Mouse (Mus musculus): ENCODE data around the gene Mras.

The Mras gene

DNA sequence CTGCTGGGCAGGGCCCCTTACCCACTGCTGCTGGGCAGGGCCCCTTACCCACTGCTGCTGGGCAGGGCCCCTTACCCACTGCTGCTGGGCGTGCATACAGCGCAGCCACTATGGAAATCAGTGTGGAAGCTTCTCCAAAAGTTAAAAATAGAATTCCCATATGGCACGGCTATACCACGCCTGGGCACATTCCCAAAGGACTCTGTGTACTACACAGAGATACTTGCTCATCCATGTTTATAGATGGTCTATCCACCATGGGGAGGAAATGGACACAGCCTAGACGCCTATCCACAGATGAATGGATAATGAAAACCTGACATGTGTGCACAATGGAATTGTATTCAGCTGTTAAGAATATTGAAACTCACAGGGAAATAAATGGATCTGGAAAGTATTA, 3.8 kb upstream of the Mras start:
- DNase-seq (ENCODE audit: low read depth, low spot score), result no peak

- no peak for DNase-seq (ENCODE audit: low read depth, low spot score)
Measured at GRCm38 (mm10) chr9:99439064-99439463, 1.9 kb upstream of the Mras start.

DNA sequence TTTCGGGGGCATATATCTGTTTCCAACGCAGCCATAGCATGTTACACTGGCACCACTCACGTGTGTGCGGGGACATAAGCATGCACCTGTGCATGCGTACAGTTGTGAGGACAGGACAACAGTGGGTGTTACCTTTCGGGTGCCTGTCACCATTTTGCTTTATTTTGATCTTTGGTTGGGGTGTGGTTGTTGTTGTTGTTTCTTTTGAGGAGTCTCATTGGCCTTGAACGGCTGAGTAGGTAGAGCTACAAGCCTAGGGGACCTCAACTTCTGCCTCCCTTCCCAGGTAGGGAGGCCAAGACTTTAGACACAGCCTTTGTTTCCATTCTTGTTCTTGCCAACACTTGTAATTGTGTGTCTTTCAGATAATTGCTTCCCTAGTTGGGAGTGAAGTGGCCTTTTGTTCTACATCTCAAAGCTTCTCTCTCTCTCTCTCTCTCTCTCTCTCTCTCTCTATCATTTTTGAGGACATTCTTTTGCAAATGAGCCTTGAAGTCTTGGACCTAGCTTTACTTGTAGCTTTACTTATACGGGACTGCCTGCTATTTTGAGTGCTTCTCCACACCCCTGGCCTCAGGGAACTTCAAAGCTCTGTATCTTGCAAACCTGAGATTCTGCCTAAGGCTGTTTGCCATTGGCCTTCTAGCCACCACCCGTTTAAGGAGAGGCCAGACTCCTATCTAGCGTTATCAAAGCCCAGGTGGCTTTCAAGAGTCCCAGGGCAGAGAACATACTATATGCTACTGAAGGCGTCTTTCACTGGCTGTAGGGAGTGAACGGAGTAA, 792 bp upstream of the Mras start:
- no peak for DNase-seq (ENCODE audit: low read depth, low spot score)

GRCm38 (mm10) chr9:99436182-99437030, 775 bp downstream of the Mras start:
- DNase-seq (ENCODE audit: low read depth, low spot score), result no peak

DNA sequence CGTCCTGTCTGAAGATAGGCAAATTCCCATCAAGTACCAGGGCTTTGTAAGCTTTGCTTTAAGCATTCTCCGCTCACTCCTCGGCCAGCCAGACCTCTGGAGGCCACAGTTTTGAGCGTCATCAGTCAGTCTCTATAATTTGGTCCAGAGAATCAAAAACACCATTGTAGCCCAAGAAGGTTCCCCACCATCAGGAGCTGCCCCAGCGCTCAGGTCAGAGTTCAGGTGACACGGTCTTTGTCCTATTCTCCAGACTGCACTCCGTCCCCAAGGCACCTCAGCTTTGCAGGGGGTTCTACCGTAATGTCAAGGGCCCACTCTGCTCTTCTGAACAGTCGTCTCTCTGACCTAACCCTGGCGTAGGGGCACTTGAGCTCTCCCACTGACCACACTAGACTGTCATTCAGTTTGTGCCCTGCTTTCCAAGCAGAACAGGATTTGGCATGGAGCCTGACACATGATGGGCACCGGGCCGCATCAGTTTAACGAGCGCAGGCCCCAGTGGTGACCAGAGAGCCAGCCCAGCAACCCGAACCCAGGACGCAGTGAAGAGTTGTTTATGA, 1.5 kb downstream of the Mras start:
- DNase-seq (ENCODE audit: low read depth, low spot score), result no peak

- no peak for DNase-seq (ENCODE audit: low read depth, low spot score)
Measured at GRCm38 (mm10) chr9:99434892-99435618, 2.1 kb downstream of the Mras start.

GRCm38 (mm10) chr9:99432478-99432877, 4.7 kb downstream of the Mras start:
- DNase-seq (ENCODE audit: low read depth, low spot score), result no peak

DNA sequence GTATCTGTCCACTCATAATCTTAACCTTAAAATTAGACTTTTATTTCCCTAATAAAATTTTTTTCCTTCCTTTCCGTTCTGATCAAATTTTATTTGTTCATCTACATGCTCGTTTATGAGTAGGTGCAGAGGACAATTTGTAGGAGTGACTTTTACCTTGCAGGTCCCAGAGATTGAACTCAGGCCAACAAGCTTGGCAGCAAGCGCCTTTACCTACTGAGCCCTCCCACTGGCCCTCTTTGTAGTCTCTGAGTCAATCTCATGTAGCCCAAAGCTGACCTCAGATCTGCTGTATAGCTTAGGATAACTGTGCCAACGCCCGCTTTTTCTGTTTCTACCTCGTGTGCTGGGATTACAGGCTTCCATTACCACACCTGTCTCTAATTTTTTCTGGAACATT, 5.2 kb downstream of the Mras start:
- DNase-seq (ENCODE audit: low read depth, low spot score), result no peak

DNA sequence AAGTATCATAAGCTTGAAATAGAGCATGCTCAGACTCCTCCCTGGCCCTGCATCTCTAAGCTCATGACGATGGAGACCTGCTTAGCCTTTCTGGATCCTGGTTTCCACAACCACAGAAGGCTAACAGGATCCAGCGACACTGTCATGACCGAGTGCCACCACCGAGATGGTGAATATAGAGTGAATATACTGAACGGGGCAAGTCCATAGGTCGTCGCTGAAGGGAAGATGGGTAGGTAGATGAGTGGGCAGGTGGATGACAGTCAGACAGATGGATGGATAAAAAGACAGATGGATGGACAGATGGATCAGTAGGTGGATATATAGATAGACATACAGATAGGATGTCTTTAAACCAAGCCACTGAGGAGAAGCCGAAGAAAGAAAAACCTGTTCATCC, 5.8 kb downstream of the Mras start:
- no peak for DNase-seq (ENCODE audit: low read depth, low spot score)

DNA sequence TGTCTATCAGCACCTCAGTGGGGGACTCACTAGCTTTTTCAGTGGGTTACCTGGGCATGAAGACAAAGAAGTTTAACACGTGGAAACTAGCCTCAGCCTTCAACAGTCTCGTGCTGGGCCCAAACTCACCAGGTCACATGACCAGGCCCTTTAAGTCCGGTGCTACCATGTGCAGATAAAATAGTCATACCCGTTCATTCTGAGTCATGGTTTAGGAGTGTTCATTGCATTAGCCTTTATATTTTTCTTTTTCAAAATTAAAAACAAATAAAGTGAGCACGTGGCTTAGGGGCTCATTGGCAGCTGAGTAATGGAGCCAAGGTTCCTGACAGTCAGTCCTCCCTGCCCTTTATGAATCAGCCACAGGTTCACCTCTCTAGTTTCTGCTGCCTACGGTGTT, 6.4 kb downstream of the Mras start:
- DNase-seq (ENCODE audit: low read depth, low spot score), result no peak

GRCm38 (mm10) chr9:99429845-99430244, 7.3 kb downstream of the Mras start:
- DNase-seq (ENCODE audit: low read depth, low spot score), result no peak

DNA sequence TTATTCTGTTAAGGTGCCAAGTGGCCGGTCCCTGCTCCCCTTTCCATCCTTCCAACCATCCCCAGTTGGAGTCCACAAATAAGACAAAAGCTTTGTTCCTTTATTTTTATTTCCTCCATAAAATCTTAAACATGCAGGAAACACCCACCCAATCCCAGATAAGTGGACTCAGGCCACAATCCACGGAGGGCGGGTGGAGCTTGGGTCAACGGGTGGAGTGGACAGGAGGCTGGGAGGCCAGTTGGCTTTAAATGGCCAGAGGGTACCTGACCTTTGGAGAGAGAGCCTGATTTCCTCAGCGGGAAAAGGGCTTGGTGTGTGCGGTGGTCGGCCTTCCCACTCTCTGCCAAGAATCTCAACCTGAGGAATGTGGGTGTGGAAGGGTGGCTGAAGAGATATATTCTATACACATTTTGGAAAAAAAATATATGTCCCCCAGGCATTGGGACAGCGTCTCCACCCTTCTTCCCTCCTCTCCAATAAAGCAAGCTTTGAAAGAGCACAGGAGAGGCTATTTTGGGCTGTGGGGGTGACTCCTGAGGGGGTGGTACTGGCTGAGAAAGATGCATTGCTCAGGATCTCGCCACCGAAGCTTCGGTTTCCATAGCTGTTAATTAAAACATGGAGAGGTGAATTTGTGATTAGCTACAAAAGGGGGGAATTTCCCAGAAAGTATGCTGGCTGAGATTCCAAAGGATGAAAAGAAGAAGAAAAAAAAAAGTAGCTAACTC, 8.4 kb downstream of the Mras start:
- DNase-seq (ENCODE audit: low read depth, low spot score), result no peak

DNA sequence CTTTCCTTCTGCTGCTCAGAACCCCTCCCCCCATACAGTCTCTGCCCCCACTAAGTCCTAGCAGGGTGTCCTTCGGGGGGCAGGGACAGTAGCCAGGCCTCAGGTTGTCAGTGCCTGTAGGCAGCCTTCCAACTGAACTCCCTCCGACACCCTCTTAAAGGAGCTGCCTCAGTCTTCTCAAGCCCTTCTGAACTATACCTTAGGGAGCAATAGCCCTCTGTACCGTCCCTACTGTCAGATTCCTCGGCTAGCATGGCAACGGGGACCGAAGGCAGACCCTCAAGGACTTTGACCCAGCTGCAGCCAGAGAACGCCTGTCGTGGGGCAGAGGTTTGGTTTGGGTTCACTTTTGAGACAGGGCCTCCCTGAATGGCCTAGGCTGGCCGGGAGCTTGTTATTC, 11.9 kb downstream of the Mras start:
- no peak for DNase-seq (ENCODE audit: low read depth, low spot score)

DNA sequence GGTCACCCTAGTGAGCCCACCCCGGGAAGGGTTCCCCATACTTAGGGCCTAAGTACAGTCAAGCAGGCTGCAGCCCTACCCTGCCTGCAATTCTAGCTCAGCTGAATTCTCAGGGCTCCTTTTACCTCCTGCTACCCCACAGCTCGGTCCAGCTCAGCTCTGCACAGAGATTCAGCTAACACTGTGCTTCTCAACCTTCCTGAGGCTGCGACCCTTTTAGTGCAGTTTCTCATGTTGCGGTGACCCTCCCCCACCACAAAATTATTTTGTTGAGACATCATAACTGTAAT, 12.7 kb downstream of the Mras start:
- no peak for DNase-seq (ENCODE audit: low read depth, low spot score)

DNA sequence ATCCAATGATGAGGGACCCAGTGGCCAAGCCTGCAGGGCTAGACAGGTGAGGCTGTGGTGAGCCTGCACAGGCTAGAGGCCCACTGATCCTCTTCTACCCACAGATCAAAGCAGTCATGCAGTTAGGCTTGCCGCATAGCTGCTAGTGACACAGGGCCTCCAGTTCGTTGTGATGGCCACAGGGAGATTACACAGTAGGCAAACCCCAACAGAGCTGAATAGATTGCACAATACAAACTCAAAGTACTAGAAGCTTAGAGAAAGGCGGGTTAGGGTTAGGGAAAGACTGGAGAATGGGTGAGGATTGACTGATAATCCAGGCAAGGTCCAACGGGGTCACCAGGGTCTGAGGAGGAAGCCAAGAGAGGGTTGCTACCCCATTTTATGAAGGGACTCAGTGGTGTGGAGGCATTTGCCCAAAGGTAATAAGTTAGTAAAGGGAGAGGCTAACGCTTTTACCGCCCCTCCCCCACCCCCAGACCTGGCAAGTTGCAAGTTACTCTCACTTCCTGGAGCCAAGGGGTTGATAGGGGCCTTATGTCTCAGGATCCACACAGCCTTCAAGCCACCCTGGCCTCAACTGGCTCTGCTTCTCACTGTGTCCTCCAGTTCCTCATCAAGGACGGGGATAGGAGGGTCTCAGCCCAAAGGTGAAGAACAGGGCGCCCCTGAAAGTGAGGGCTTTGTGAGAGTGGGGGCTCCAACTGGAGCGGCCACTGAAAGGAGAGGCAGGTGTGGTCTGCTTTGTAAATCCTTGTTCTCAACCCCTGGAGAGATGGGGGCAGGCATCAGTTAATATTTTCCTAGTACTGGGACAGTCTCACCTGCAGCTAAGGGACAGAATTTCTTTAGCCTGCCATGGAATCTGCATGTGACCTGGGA, 13.2 kb downstream of the Mras start:
- no peak for DNase-seq (ENCODE audit: low read depth, low spot score)

GRCm38 (mm10) chr9:99421914-99422313, 15.3 kb downstream of the Mras start:
- no peak for DNase-seq (ENCODE audit: low read depth, low spot score)

DNA sequence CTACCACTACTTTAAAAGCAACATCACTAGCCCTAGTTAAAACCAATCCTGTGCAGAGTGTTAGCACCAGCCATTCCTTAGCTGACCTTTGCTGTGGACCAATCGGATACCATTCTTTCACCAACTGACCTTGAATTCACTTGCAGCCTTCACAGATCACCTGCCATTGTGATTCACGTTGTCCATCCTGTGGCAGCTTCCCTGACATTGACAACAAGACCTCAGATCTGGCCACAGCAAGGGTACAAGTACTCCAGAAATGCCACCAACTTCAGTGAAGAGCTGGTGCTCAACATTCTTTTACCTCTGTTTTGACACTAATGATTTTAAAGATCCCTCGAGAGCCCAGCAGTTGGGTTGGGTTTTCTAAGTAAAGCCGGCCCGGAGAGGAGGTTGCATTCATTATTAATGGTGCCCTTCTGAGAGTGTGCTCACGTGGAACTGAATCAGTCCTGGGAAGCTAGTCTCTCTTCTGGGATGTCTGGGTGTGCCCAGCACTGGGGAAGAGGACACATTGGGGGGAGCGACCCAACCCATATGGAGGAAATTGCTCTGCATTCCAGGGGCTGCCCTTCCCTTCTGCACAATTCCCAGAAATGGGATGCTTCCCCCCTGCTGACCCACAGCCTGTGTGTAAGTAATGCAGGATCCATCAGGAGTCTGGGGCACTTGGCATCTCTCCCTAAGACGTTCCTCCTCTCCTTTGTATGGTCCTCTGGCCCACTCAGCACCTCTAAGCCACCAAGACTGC, 17.1 kb downstream of the Mras start:
- DNase-seq (ENCODE audit: low read depth, low spot score), result no peak

DNA sequence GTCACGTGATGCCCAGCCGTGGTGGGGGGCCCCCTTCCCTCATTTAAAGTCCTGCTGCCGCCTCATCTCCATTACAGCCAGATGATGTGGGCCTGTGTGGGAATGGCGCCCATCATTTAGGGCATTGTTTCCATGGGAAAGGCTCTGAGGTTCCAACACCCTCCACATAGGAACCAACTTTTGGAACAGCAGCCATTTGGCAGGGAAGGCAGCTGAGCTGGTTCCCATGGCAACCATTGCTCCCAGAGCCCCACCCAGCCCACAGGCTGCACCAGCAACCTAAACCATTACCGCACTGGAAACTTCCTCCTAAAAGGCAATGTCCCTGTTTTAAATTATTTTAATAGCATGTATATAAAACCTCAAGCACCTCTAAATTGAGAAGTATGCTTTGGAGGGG, 18.8 kb downstream of the Mras start:
- DNase-seq (ENCODE audit: low read depth, low spot score), result no peak

DNA sequence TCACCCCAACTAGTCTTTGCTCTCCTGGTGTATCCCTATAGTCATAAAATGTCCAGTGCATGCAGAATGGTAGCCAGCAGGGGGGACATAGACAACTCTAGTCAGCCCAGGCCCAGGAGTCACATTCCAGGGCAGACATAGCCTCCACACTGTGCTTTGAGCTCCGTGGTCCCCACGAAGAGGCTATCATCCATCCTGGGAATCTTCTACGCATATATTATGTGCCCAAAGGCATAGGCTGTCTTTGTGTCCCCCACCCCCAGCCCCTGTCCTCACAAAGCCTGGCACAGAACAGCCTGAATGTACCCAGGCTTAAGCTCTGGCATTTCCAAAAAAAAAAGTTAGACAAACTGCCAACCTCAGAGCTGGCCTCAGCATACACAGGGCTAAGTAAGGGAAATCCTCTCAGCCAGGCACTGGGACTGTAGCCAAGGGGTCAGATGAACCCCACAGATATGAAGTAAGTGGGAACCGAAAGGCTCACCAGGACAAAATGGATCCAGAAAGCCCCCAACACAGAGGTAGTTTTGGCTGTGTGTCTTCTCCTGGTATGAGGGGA, 19.8 kb downstream of the Mras start:
- DNase-seq (ENCODE audit: low read depth, low spot score), result no peak

DNA sequence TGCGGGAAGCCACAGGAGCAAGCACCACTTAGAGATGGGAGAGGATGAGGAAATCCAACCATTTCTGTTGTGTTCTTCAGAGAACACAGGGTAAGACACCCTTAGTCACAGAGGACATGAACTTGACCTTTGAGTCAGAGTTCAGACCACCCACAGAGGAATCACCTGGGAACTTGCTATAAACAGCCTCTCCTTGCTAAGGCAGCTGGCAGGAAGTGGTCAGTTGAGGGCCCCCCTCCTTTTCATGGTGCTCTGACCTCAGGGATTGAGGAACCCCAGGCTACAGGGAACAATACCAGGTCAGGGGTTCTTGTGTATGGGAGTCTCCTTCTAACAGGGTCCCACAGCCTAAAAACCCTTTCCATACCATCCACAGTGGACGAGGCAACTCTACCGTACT, 20.4 kb downstream of the Mras start:
- no peak for DNase-seq (ENCODE audit: low read depth, low spot score)
